In genomic region chr2:128966236-128966635, GRCm38 (mm10) we compare ENCODE assay signal across 8 mouse cellular contexts. TPM values are rescaled to one million over a fixed set of nuclear protein-coding genes. Genes with fewer than 3 reads are reported as not detected.
DNase-seq lines count a peak whose midpoint lies in the region; ATAC-seq and TF ChIP-seq lines count a peak whose summit lies in the region.

No protein-coding gene starts in this region.

- no peak for DNase-seq in heart, embryonic 10.5 days (ENCODE audit: low spot score)
- no peak for DNase-seq in heart, postnatal 10 days
- DNase-seq in liver, embryonic 13.5 days: no peak
- no peak for DNase-seq in urinary bladder, postnatal 14 days (ENCODE audit: low spot score)
- DNase-seq in cerebellum, postnatal 4 days (ENCODE audit: low spot score in 2 of 2): no peak
- no peak for DNase-seq in right cerebral cortex, postnatal 36 days (ENCODE audit: low spot score in 2 of 2)

- TF ChIP-seq CTCF in C2C12 (IDR thresholded peaks at IDR 0.05; ENCODE audit: control insufficient read depth, insufficient read depth, insufficient read length): no peak

- peak overlapping the region; percentile 57 for H3K9ac ChIP-seq in forebrain, embryonic 13.5 days
- peak overlapping the region; percentile 51; the same call in 1 of the 2 replicates for H3K9ac ChIP-seq in liver, embryonic 13.5 days

- H3K27ac ChIP-seq in heart, embryonic 10.5 days: peak overlapping the region; percentile 100
- peak overlapping the region; percentile 100 for H3K27ac ChIP-seq in forebrain, embryonic 13.5 days
- H3K27ac ChIP-seq in liver, embryonic 13.5 days: no peak overlapping the region

- no peaks in the 10 kb centered on the region for H3K79me3 ChIP-seq in C2C12 (ENCODE audit: low read depth)

- intact Hi-C loops in heart, postnatal 10 days (cut with DNase I): no loop called here

- 33% methylated on average over 6 of the region's 6 CpGs for WGBS in heart, embryonic 10.5 days
- 2% methylated on average over 6 of the region's 6 CpGs for WGBS in forebrain, embryonic 13.5 days
- WGBS in liver, embryonic 13.5 days (ENCODE audit: insufficient replicate concordance): 24% methylated on average over 6 of the region's 6 CpGs

- H3K79me2 ChIP-seq in C2C12 (ENCODE audit: control insufficient read depth, insufficient read depth): no peaks in the 10 kb centered on the region

- peaks cover 7% of the 10 kb centered on the region; the same call in 1 of the 2 replicates for H3K4me1 ChIP-seq in heart, embryonic 10.5 days
- H3K4me1 ChIP-seq in forebrain, embryonic 13.5 days: peaks cover 15% of the 10 kb centered on the region
- peaks cover 14% of the 10 kb centered on the region for H3K4me1 ChIP-seq in liver, embryonic 13.5 days (replicated peaks)

- H3K9me3 ChIP-seq in heart, embryonic 10.5 days: no peaks in the 10 kb centered on the region
- no peaks in the 10 kb centered on the region for H3K9me3 ChIP-seq in forebrain, embryonic 13.5 days (replicated peaks)
- no peaks in the 10 kb centered on the region for H3K9me3 ChIP-seq in liver, embryonic 13.5 days (replicated peaks)

- no peaks in the 10 kb centered on the region for H3K36me3 ChIP-seq in heart, embryonic 10.5 days
- H3K36me3 ChIP-seq in C2C12 (ENCODE audit: control insufficient read depth, insufficient read depth): no peaks in the 10 kb centered on the region
- no peaks in the 10 kb centered on the region for H3K36me3 ChIP-seq in forebrain, embryonic 13.5 days (ENCODE audit: poor library complexity, severe bottlenecking)
- H3K36me3 ChIP-seq in liver, embryonic 13.5 days: no peaks in the 10 kb centered on the region

- no peaks in the 10 kb centered on the region for H3K27me3 ChIP-seq in heart, embryonic 10.5 days (ENCODE audit: insufficient read depth, poor library complexity, severe bottlenecking)
- no peaks in the 10 kb centered on the region for H3K27me3 ChIP-seq in C2C12 (ENCODE audit: control insufficient read depth, insufficient read depth, insufficient read length)
- H3K27me3 ChIP-seq in forebrain, embryonic 13.5 days: no peaks in the 10 kb centered on the region
- no peaks in the 10 kb centered on the region for H3K27me3 ChIP-seq in liver, embryonic 13.5 days

- no peak for ATAC-seq in forebrain, embryonic 13.5 days
- ATAC-seq in liver, embryonic 13.5 days (ENCODE audit: low read depth): no peak

- peak overlapping the region; percentile 88 for H3K4me3 ChIP-seq in heart, embryonic 10.5 days
- H3K4me3 ChIP-seq in C2C12 (ENCODE audit: insufficient read depth, poor library complexity, severe bottlenecking): peak overlapping the region; percentile 97
- peak overlapping the region; percentile 90 for H3K4me3 ChIP-seq in forebrain, embryonic 13.5 days
- H3K4me3 ChIP-seq in liver, embryonic 13.5 days (replicated peaks): 0 out of 2 replicates have a peak overlapping the region, but pooled peaks have one; percentile 94

- H3K4me2 ChIP-seq in forebrain, embryonic 13.5 days: peak overlapping the region; percentile 59
- no peak overlapping the region for H3K4me2 ChIP-seq in liver, embryonic 13.5 days

- no peak overlapping the region for H3ac ChIP-seq in C2C12 (ENCODE audit: control insufficient read depth, insufficient read length, low read depth)

TF ChIP-seq in C2C12, 6 proteins besides CTCF, POLR2A, EP300 and RAD21:
- TF ChIP-seq CEBPB (IDR thresholded peaks at IDR 0.05; ENCODE audit: low read depth) (no peak), FOSL1 (IDR thresholded peaks at IDR 0.05; ENCODE audit: insufficient read depth, low read length, poor library complexity, severe bottlenecking) (no peak), MAX (IDR thresholded peaks at IDR 0.05) (no peak), MYOD1 (IDR thresholded peaks at IDR 0.05; ENCODE audit: control insufficient read depth, insufficient read length, low read depth) (no peak), USF1 (IDR thresholded peaks at IDR 0.05; ENCODE audit: low read depth) (no peak), MYOG (IDR thresholded peaks at IDR 0.05; ENCODE audit: control insufficient read depth, extremely low read depth, insufficient read length) (no peak)

RNA-seq across cellular contexts. Expression of gene Zc3h6, which starts 1.0 kb away (rescaled TPM):
- polyA plus RNA-seq in heart, embryonic 10.5 days (2016; fragmentation: Nextera tagmentation; extraction: Ambion mirVana): 0.78 and 1.1 TPM in 2 replicates
- 1 to 10 TPM; 3.8 to 5.1 TPM for total RNA-seq in heart, postnatal 10 days (2021)
- 0.21 TPM for polyA plus RNA-seq in C2C12 (2012; fragmentation: generic; extraction: Trizol)
- 3.7 and 4.4 TPM in 2 replicates for polyA plus RNA-seq in forebrain, embryonic 13.5 days (2015; fragmentation: Nextera tagmentation; extraction: Ambion mirVana)
- polyA plus RNA-seq in liver, embryonic 13.5 days (2015; fragmentation: Nextera tagmentation; extraction: Ambion mirVana): 0.71 and 0.85 TPM in 2 replicates

RNA-seq across cellular contexts. Expression of gene Gm10762, which starts 1.3 kb away (rescaled TPM):
- 10.0 and 11.7 TPM in 2 replicates for polyA plus RNA-seq in heart, embryonic 10.5 days (2016; fragmentation: Nextera tagmentation; extraction: Ambion mirVana)
- total RNA-seq in heart, postnatal 10 days (2021): 10 to 100 TPM; 14.7 to 16.3 TPM
- polyA plus RNA-seq in C2C12 (2012; fragmentation: generic; extraction: Trizol): 3.6 TPM
- polyA plus RNA-seq in forebrain, embryonic 13.5 days (2015; fragmentation: Nextera tagmentation; extraction: Ambion mirVana): 24.1 and 24.8 TPM in 2 replicates
- polyA plus RNA-seq in liver, embryonic 13.5 days (2015; fragmentation: Nextera tagmentation; extraction: Ambion mirVana): 3.7 and 3.8 TPM in 2 replicates

RNA-seq across cellular contexts. Expression of gene Zc3h8, which starts 22.4 kb away (rescaled TPM):
- 6.9 and 7.8 TPM in 2 replicates for polyA plus RNA-seq in heart, embryonic 10.5 days (2016; fragmentation: Nextera tagmentation; extraction: Ambion mirVana)
- 1 to 10 TPM; 3.2 to 3.5 TPM for total RNA-seq in heart, postnatal 10 days (2021)
- polyA plus RNA-seq in C2C12 (2012; fragmentation: generic; extraction: Trizol): 2.6 TPM
- polyA plus RNA-seq in forebrain, embryonic 13.5 days (2015; fragmentation: Nextera tagmentation; extraction: Ambion mirVana): 9.3 and 10.3 TPM in 2 replicates
- polyA plus RNA-seq in liver, embryonic 13.5 days (2015; fragmentation: Nextera tagmentation; extraction: Ambion mirVana): 4.2 and 4.5 TPM in 2 replicates
